9 mouse cellular contexts compared by ENCODE assay signal in genomic region chr7:28675746-28676145, GRCm38 (mm10). TPM values are rescaled to one million over a fixed set of nuclear protein-coding genes. Genes with fewer than 3 reads are reported as not detected.
A peak's percentile ranks its signal among the peaks of the same experiment; 100 is the strongest.
DNase-seq lines count a peak whose midpoint lies in the region; ATAC-seq and TF ChIP-seq lines count a peak whose summit lies in the region.
"Had no signal": no experiment of that assay in that cellular context is flagged by ENCODE, and none has a peak within 500 bp of the region (broad histone marks: within the 10 kb centered on the region; RNA-seq: fewer than 3 reads in every experiment).

No protein-coding gene starts in this region.

- H3K4me2 ChIP-seq in intestine, postnatal 0 days (replicated peaks; ENCODE audit: low read depth) = no peak overlapping the region
- no peak overlapping the region for H3K4me2 ChIP-seq in intestine, embryonic 16.5 days (ENCODE audit: low read depth, low read length)
- no peak overlapping the region for H3K4me2 ChIP-seq in lung, embryonic 14.5 days

- H3K9ac ChIP-seq in intestine, postnatal 0 days (ENCODE audit: low read depth, low read length) = no peak overlapping the region
- no peak overlapping the region for H3K9ac ChIP-seq in intestine, embryonic 16.5 days (ENCODE audit: low read depth, low read length)
- H3K9ac ChIP-seq in lung, embryonic 14.5 days = no peak overlapping the region

- no peaks in the 10 kb centered on the region for H3K9me3 ChIP-seq in intestine, postnatal 0 days (ENCODE audit: control insufficient read depth)
- H3K9me3 ChIP-seq in intestine, embryonic 16.5 days (ENCODE audit: control insufficient read depth, low read length) = no peaks in the 10 kb centered on the region
- no peaks in the 10 kb centered on the region for H3K9me3 ChIP-seq in lung, embryonic 14.5 days (ENCODE audit: low read depth, low read length)

- H3K27me3 ChIP-seq in intestine, postnatal 0 days (replicated peaks; ENCODE audit: control insufficient read depth, insufficient read depth, low read length) = no peaks in the 10 kb centered on the region
- no peaks in the 10 kb centered on the region for H3K27me3 ChIP-seq in intestine, embryonic 16.5 days (replicated peaks; ENCODE audit: control insufficient read depth, insufficient read depth, low read length)
- H3K27me3 ChIP-seq in lung, embryonic 14.5 days (ENCODE audit: insufficient read depth, low read length) = no peaks in the 10 kb centered on the region

- no peak for ATAC-seq in intestine, postnatal 0 days
- no peak for ATAC-seq in intestine, embryonic 16.5 days
- no peak for ATAC-seq in lung, embryonic 14.5 days (ENCODE audit: insufficient read depth)

- no peaks in the 10 kb centered on the region for H3K4me1 ChIP-seq in intestine, postnatal 0 days (replicated peaks; ENCODE audit: control insufficient read depth, insufficient read depth, low read length)
- no peaks in the 10 kb centered on the region for H3K4me1 ChIP-seq in intestine, embryonic 16.5 days (ENCODE audit: control insufficient read depth, insufficient read depth, low read length)
- no peaks in the 10 kb centered on the region for H3K4me1 ChIP-seq in lung, embryonic 14.5 days (ENCODE audit: insufficient read depth)

- TF ChIP-seq CTCF in intestine, postnatal 0 days (IDR thresholded peaks at IDR 0.05; ENCODE audit: low read depth) = peak; percentile 67
- TF ChIP-seq CTCF in lung, embryonic 14.5 days (IDR thresholded peaks at IDR 0.05; ENCODE audit: low read depth) = peak; percentile 66

- H3K27ac ChIP-seq in intestine, postnatal 0 days (ENCODE audit: low read depth, low read length) = no peak overlapping the region
- no peak overlapping the region for H3K27ac ChIP-seq in intestine, embryonic 16.5 days (ENCODE audit: low read length)
- no peak overlapping the region for H3K27ac ChIP-seq in lung, embryonic 14.5 days (ENCODE audit: low read depth)

- 43% methylated on average over 11 of the region's 11 CpGs for WGBS in intestine, postnatal 0 days
- 43% methylated on average over 11 of the region's 11 CpGs for WGBS in intestine, embryonic 16.5 days
- WGBS in lung, embryonic 14.5 days = 40% methylated on average over 11 of the region's 11 CpGs

- DNase-seq in NIH3T3 (ENCODE audit: low read depth) = peak; percentile 37
- peak; percentile 44 for DNase-seq in embryo, embryonic 10.5 days (ENCODE audit: low spot score)
- peak; percentile 59 for DNase-seq in lung, embryonic 14.5 days
- DNase-seq in frontal cortex, postnatal 25 days (ENCODE audit: low spot score in 2 of 2) = no peak
- DNase-seq in natural killer cell, adult 2 months (ENCODE audit: low spot score in 2 of 2) = no peak
- no peak for DNase-seq in layer of hippocampus, adult 18-20 months (ENCODE audit: low spot score in 2 of 2)

- no peaks in the 10 kb centered on the region for H3K36me3 ChIP-seq in intestine, postnatal 0 days (ENCODE audit: control insufficient read depth, insufficient read depth)
- no peaks in the 10 kb centered on the region for H3K36me3 ChIP-seq in intestine, embryonic 16.5 days (ENCODE audit: control insufficient read depth, insufficient read depth, low read length)
- H3K36me3 ChIP-seq in lung, embryonic 14.5 days (ENCODE audit: insufficient read depth) = no peaks in the 10 kb centered on the region

- no peak overlapping the region for H3K4me3 ChIP-seq in intestine, postnatal 0 days (ENCODE audit: low read depth, low read length)
- no peak overlapping the region for H3K4me3 ChIP-seq in intestine, embryonic 16.5 days (ENCODE audit: low read length)
- no peak overlapping the region for H3K4me3 ChIP-seq in lung, embryonic 14.5 days (ENCODE audit: low read depth, low read length)

RNA-seq across cellular contexts. Expression of gene Fbxo27, which starts 16.9 kb away (rescaled TPM):
- polyA plus RNA-seq in intestine, postnatal 0 days (2015; fragmentation: Nextera tagmentation; extraction: Ambion mirVana) = 0.37 and 0.90 TPM in 2 replicates
- 2.1 and 3.0 TPM in 2 replicates for polyA plus RNA-seq in intestine, embryonic 16.5 days (2015; fragmentation: Nextera tagmentation; extraction: Ambion mirVana)
- polyA plus RNA-seq in lung, embryonic 14.5 days (2014; fragmentation: Nextera tagmentation; extraction: Ambion mirVana) = 6.8 and 6.9 TPM in 2 replicates
- 10 to 100 TPM; 18.9 to 21.7 TPM for total RNA-seq in layer of hippocampus, adult 18-20 months (2021)

RNA-seq across cellular contexts. Expression of gene Fbxo17, which starts 40.9 kb away (rescaled TPM):
- polyA plus RNA-seq in intestine, postnatal 0 days (2015; fragmentation: Nextera tagmentation; extraction: Ambion mirVana) = 1.6 and 1.8 TPM in 2 replicates
- polyA plus RNA-seq in intestine, embryonic 16.5 days (2015; fragmentation: Nextera tagmentation; extraction: Ambion mirVana) = 5.1 and 6.1 TPM in 2 replicates
- 13.6 and 15.8 TPM in 2 replicates for polyA plus RNA-seq in lung, embryonic 14.5 days (2014; fragmentation: Nextera tagmentation; extraction: Ambion mirVana)
- total RNA-seq in layer of hippocampus, adult 18-20 months (2021) = 1 to 10 TPM; 1.5 to 1.9 TPM

RNA-seq across cellular contexts. Expression of gene Acp7, which starts 44.6 kb away (rescaled TPM):
- not detected in 2 replicates for polyA plus RNA-seq in intestine, postnatal 0 days (2015; fragmentation: Nextera tagmentation; extraction: Ambion mirVana)
- polyA plus RNA-seq in intestine, embryonic 16.5 days (2015; fragmentation: Nextera tagmentation; extraction: Ambion mirVana) = not detected in 2 replicates
- not detected in 2 replicates for polyA plus RNA-seq in lung, embryonic 14.5 days (2014; fragmentation: Nextera tagmentation; extraction: Ambion mirVana)
- total RNA-seq in layer of hippocampus, adult 18-20 months (2021) = 1 to 10 TPM; 1.4 to 4.6 TPM
- polyA plus RNA-seq: stomach, embryonic 14.5 days had no signal

Comparison
In these comparisons a context has a peak if more than half of its experiments do, and no peak if none do; other contexts are left out.
1. DNase-seq: peak in NIH3T3 (single experiment), embryo, embryonic 10.5 days (single experiment) and lung, embryonic 14.5 days (single experiment); none in frontal cortex, postnatal 25 days (0 of 2), natural killer cell, adult 2 months (0 of 2) and layer of hippocampus, adult 18-20 months (0 of 2).